Mouse (Mus musculus): ENCODE measurements at regions not wholly inside any gene's neighbourhood (a gene's known extent, or its start where the extent isn't known, plus 50 kb on each side); places are given as distances from the start of the nearest gene placed in this dataset.

GRCm38 (mm10) chr15:44037893-44038292 lies 3903.7 kb downstream of the 9330182O14Rik start:
- no peak overlapping the region for H3K27ac ChIP-seq
- no peaks in the 10 kb centered on the region for H3K36me3 ChIP-seq (replicated peaks; ENCODE audit: control insufficient read depth, insufficient read depth, low read depth)
- no peak overlapping the region for H3K4me2 ChIP-seq (ENCODE audit: low read depth)
- no peaks in the 10 kb centered on the region for H3K9me3 ChIP-seq (ENCODE audit: control insufficient read depth, low read length)
- TF ChIP-seq CTCF (IDR thresholded peaks at IDR 0.05; ENCODE audit: low read depth) (no peak), EP300 (IDR thresholded peaks at IDR 0.05; ENCODE audit: low read depth) (no peak)
- no peak overlapping the region for H3K4me3 ChIP-seq (ENCODE audit: insufficient read depth in 1 of 2, low read depth in 2 of 2, low read length in 2 of 2)
- no peak for ATAC-seq (ENCODE audit: insufficient read depth)
- DNase-seq (ENCODE audit: low read depth in 3 of 3, low spot score in 3 of 3): no peak
- H3K4me1 ChIP-seq (replicated peaks; ENCODE audit: control insufficient read depth in 2 of 2, insufficient read depth in 2 of 2, low read length in 1 of 2): no peaks in the 10 kb centered on the region
- no peaks in the 10 kb centered on the region for H3K27me3 ChIP-seq (ENCODE audit: control insufficient read depth, insufficient read depth, low read length)
- H3K9ac ChIP-seq (replicated peaks): no peak overlapping the region

- 41% methylated on average over 1 of the region's 1 CpGs for WGBS (ENCODE audit: insufficient replicate concordance)
- ATAC-seq (ENCODE audit: insufficient read depth) (no peak), DNase-seq (ENCODE audit: low read depth in 3 of 3, low spot score in 3 of 3) (no peak)
- Histone ChIP-seq H3K9me3 (ENCODE audit: control insufficient read depth, low read length) (no peaks in the 10 kb centered on the region), H3K36me3 (replicated peaks; ENCODE audit: control insufficient read depth, insufficient read depth, low read depth) (no peaks in the 10 kb centered on the region), H3K4me1 (replicated peaks; ENCODE audit: control insufficient read depth in 2 of 2, insufficient read depth in 2 of 2, low read length in 1 of 2) (no peaks in the 10 kb centered on the region), H3K9ac (replicated peaks) (no peak overlapping the region), H3K27me3 (ENCODE audit: control insufficient read depth, insufficient read depth, low read length) (no peaks in the 10 kb centered on the region), H3K27ac (no peak overlapping the region), H3K4me2 (ENCODE audit: low read depth) (no peak overlapping the region), H3K4me3 (ENCODE audit: insufficient read depth in 1 of 2, low read depth in 2 of 2, low read length in 2 of 2) (no peak overlapping the region)
- no peak for TF ChIP-seq CTCF (IDR thresholded peaks at IDR 0.05; ENCODE audit: low read depth)
Measured at GRCm38 (mm10) chr15:44050565-44051274, 3916.6 kb downstream of the 9330182O14Rik start.

- no peaks in the 10 kb centered on the region for H3K4me1 ChIP-seq (replicated peaks; ENCODE audit: control insufficient read depth in 2 of 2, insufficient read depth in 2 of 2, low read length in 1 of 2)
- no peak for TF ChIP-seq EP300 (IDR thresholded peaks at IDR 0.05; ENCODE audit: low read depth)
- no peak for TF ChIP-seq CTCF (IDR thresholded peaks at IDR 0.05; ENCODE audit: low read depth)
- 56% methylated on average over 2 of the region's 2 CpGs for WGBS (ENCODE audit: insufficient replicate concordance)
- no peaks in the 10 kb centered on the region for H3K27me3 ChIP-seq (ENCODE audit: control insufficient read depth, insufficient read depth, low read length)
- no peak overlapping the region for H3K4me2 ChIP-seq (ENCODE audit: low read depth)
- H3K27ac ChIP-seq: no peak overlapping the region
- no peak overlapping the region for H3K9ac ChIP-seq (replicated peaks)
- no peak overlapping the region for H3K4me3 ChIP-seq (ENCODE audit: insufficient read depth in 1 of 2, low read depth in 2 of 2, low read length in 2 of 2)
- H3K36me3 ChIP-seq (replicated peaks; ENCODE audit: control insufficient read depth, insufficient read depth, low read depth): no peaks in the 10 kb centered on the region
- no peaks in the 10 kb centered on the region for H3K9me3 ChIP-seq (ENCODE audit: control insufficient read depth, low read length)
- ATAC-seq (ENCODE audit: insufficient read depth): no peak
- DNase-seq (ENCODE audit: low read depth in 3 of 3, low spot score in 3 of 3): no peak
Measured at GRCm38 (mm10) chr15:44064855-44065254, 3930.7 kb downstream of the 9330182O14Rik start.

- Histone ChIP-seq H3K4me2 (ENCODE audit: low read depth) (no peak overlapping the region), H3K4me3 (ENCODE audit: insufficient read depth in 1 of 2, low read depth in 2 of 2, low read length in 2 of 2) (no peak overlapping the region), H3K27ac (no peak overlapping the region), H3K36me3 (replicated peaks; ENCODE audit: control insufficient read depth, insufficient read depth, low read depth) (no peaks in the 10 kb centered on the region), H3K27me3 (ENCODE audit: control insufficient read depth, insufficient read depth, low read length) (no peaks in the 10 kb centered on the region), H3K9ac (replicated peaks) (no peak overlapping the region), H3K4me1 (replicated peaks; ENCODE audit: control insufficient read depth in 2 of 2, insufficient read depth in 2 of 2, low read length in 1 of 2) (no peaks in the 10 kb centered on the region), H3K9me3 (ENCODE audit: control insufficient read depth, low read length) (no peaks in the 10 kb centered on the region)
- ATAC-seq (ENCODE audit: insufficient read depth): no peak
- TF ChIP-seq EP300 (IDR thresholded peaks at IDR 0.05; ENCODE audit: low read depth) (no peak), CTCF (IDR thresholded peaks at IDR 0.05; ENCODE audit: low read depth) (no peak)
- WGBS (ENCODE audit: insufficient replicate concordance): 50% methylated on average over 1 of the region's 1 CpGs
- no peak for DNase-seq (ENCODE audit: low read depth in 3 of 3, low spot score in 3 of 3)
Measured at GRCm38 (mm10) chr15:44083680-44084079, 3949.5 kb downstream of the 9330182O14Rik start.

GRCm38 (mm10) chr15:44112328-44112944 lies 3978.3 kb downstream of the 9330182O14Rik start:
- H3K36me3 ChIP-seq (replicated peaks; ENCODE audit: control insufficient read depth, insufficient read depth, low read depth): no peaks in the 10 kb centered on the region
- no peak overlapping the region for H3K27ac ChIP-seq
- no peaks in the 10 kb centered on the region for H3K27me3 ChIP-seq (ENCODE audit: control insufficient read depth, insufficient read depth, low read length)
- DNase-seq (ENCODE audit: low read depth in 3 of 3, low spot score in 3 of 3) (no peak), ATAC-seq (ENCODE audit: insufficient read depth) (no peak)
- H3K4me2 ChIP-seq (ENCODE audit: low read depth): no peak overlapping the region
- no peak overlapping the region for H3K4me3 ChIP-seq (ENCODE audit: insufficient read depth in 1 of 2, low read depth in 2 of 2, low read length in 2 of 2)
- TF ChIP-seq EP300 (IDR thresholded peaks at IDR 0.05; ENCODE audit: low read depth) (no peak), CTCF (IDR thresholded peaks at IDR 0.05; ENCODE audit: low read depth) (no peak)
- no peaks in the 10 kb centered on the region for H3K9me3 ChIP-seq (ENCODE audit: control insufficient read depth, low read length)
- 45% methylated on average over 2 of the region's 2 CpGs for WGBS (ENCODE audit: insufficient replicate concordance)
- H3K9ac ChIP-seq (replicated peaks): no peak overlapping the region
- H3K4me1 ChIP-seq (replicated peaks; ENCODE audit: control insufficient read depth in 2 of 2, insufficient read depth in 2 of 2, low read length in 1 of 2): no peaks in the 10 kb centered on the region

All from liver, embryonic 14.5 days (tissue).